Mouse (Mus musculus) heart, embryonic 13.5 days (tissue): ENCODE measurements around the gene Fzr1. TPM values are rescaled to one million over a fixed set of nuclear protein-coding genes. Genes with fewer than 3 reads are reported as not detected.

Experiments used
- ATAC-seq: fragments of 200-750 bp; cut with Nextera tagmentation; 2 replicates; pipeline ENCODE4 v1.8.0; 2017; ENCODE audit warnings: moderate TSS enrichment; ENCODE audit not compliant: insufficient number of reproducible peaks, low FRiP score, low TSS enrichment; ENCODE audit errors: extremely low read depth
- H3K27ac ChIP-seq: fragments of 300-500 bp; sonication (generic); replicated peaks from 2 replicates; pipeline ENCODE4 v1.5.1; 2015; ENCODE audit warnings: moderate library complexity, mild to moderate bottlenecking, inconsistent platforms
- H3K27me3 ChIP-seq: fragments of 300-500 bp; sonication (generic); replicated peaks from 2 replicates; pipeline ENCODE4 v1.6.1; 2015; ENCODE audit warnings: mild to moderate bottlenecking, inconsistent platforms
- H3K36me3 ChIP-seq: fragments of 300-500 bp; sonication (generic); 2 replicates; pipeline ENCODE4 v1.6.1; 2015; ENCODE audit warnings: mild to moderate bottlenecking, inconsistent platforms
- H3K4me1 ChIP-seq: fragments of 300-500 bp; sonication (generic); 2 replicates; pipeline ENCODE4 v1.6.1; 2015; ENCODE audit warnings: inconsistent platforms
- H3K4me2 ChIP-seq: fragments of 300-500 bp; sonication (generic); 2 replicates; pipeline ENCODE4 v1.6.1; 2015; ENCODE audit warnings: inconsistent platforms, mild to moderate bottlenecking, moderate library complexity
- H3K4me3 ChIP-seq: fragments of 300-500 bp; sonication (generic); 2 replicates; pipeline ENCODE4 v1.5.1; 2015; ENCODE audit warnings: moderate library complexity, mild to moderate bottlenecking, inconsistent platforms
- H3K9ac ChIP-seq: fragments of 300-500 bp; sonication (generic); 2 replicates; pipeline ENCODE4 v1.6.1; 2015; ENCODE audit warnings: inconsistent platforms, mild to moderate bottlenecking, moderate library complexity
- H3K9me3 ChIP-seq: fragments of 300-500 bp; sonication (generic); 2 replicates; pipeline ENCODE4 v1.6.1; 2016; ENCODE audit warnings: inconsistent platforms
- WGBS: fragments of 180-500 bp; shearing (Covaris S2); methylation state at CpG from one replicate; pipeline ENCODE4 v1.1.7; 2015; ENCODE audit warnings: mixed read lengths; 5-methylcytosine and 5-hydroxymethylcytosine counted together
- polyA plus RNA-seq: library from polyadenylated mRNA; unstranded; fragments of >200 nt; fragmentation: Nextera tagmentation; extraction: Ambion mirVana; gene quantifications from 2 replicates; pipeline ENCODE4 v1.2.1, GENCODE M21; 2015

Gene Fzr1
- polyA plus RNA-seq, 1 experiment from 2014 or later: 72.2 TPM

DNA sequence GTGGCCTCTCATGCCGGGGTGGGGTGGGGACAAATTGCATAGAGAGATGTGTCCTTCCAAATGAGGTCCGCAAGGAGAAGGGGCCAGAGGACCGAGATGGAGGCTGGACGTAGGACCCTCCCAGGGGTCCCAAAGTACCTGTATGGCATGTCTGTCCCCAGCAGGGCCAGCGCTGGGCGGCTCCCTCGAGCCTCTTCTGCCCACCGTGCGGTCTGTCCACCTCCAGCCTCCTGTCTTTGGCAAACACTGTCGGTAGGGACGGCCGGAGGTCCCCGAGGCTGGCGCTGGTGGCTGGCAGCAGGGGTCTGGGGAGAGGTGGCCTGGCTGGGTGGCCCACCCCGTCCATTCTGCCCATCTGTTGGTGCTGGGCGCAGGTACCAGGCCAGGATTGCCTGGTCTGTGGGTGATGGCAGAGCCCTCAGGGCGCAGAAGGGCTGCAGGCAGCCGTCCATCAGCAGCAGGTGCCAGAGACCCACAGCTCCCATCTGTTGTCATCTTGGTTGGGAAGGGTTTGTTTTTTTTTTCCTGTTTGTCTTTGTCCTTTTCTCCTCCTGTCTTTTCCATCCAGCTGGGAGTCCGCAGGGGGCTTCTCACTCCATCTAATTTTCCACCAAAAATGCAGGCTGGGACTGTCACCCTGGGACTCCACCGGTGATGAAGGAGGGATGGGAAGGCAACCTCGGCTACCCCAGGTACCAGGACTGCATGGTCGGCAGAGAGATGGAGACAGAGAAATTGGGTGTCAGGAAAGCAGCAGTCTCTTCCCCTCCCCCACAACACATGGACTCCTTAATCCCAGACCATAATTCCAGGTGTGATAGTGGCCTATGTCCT is 22.3 kb upstream of the Fzr1 start:
- Histone ChIP-seq H3K4me1 (peaks cover 50% of the 10 kb centered on the region), H3K27ac (peak overlapping the region; percentile 96), H3K9me3 (no peaks in the 10 kb centered on the region), H3K27me3 (peaks cover 8% of the 10 kb centered on the region; the same call in 1 of the 2 replicates), H3K4me2 (peak overlapping the region; percentile 63), H3K9ac (peak overlapping the region; percentile 61), H3K36me3 (peaks cover 73% of the 10 kb centered on the region), H3K4me3 (no peak overlapping the region)
- 63% methylated on average over 22 of the region's 22 CpGs for WGBS
- no peak for ATAC-seq

- no peaks in the 10 kb centered on the region for H3K9me3 ChIP-seq
- no peak overlapping the region for H3K4me3 ChIP-seq
- peaks cover 8% of the 10 kb centered on the region; the same call in 1 of the 2 replicates for H3K27me3 ChIP-seq
- H3K27ac ChIP-seq: no peak overlapping the region
- no peak for ATAC-seq
- peaks cover 46% of the 10 kb centered on the region for H3K4me1 ChIP-seq
- no peak overlapping the region for H3K9ac ChIP-seq
- peaks cover 66% of the 10 kb centered on the region for H3K36me3 ChIP-seq
- 73% methylated on average over 18 of the region's 18 CpGs for WGBS
- no peak overlapping the region for H3K4me2 ChIP-seq
Observed at GRCm38 (mm10) chr10:81399798-81400308, 21.5 kb upstream of the Fzr1 start.

DNA sequence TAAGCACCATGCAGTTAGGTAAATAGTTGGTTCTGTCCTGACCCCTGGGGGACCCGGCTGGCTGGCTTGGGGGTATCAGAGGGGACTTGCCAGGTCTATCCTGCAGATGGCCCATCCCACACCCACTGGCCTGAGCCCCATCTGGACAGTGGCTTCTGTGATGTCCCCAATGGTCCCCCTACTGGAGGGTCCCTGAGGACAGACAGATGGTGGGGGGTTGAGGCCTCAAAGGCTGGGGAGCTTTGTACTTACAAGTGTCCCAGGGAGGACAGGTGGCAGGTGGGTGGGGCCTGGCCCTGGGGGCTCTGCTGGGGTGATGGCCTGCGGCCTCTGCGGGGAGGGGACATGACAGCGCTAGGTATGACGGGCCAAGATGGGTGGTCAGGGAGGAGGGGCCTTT is 21.0 kb upstream of the Fzr1 start:
- no peak for ATAC-seq
- Histone ChIP-seq H3K27ac (no peak overlapping the region), H3K4me2 (no peak overlapping the region), H3K4me1 (peaks cover 42% of the 10 kb centered on the region), H3K9ac (no peak overlapping the region), H3K4me3 (no peak overlapping the region), H3K36me3 (peaks cover 60% of the 10 kb centered on the region), H3K9me3 (no peaks in the 10 kb centered on the region), H3K27me3 (peaks cover 8% of the 10 kb centered on the region; the same call in 1 of the 2 replicates)
- WGBS: 70% methylated on average over 5 of the region's 5 CpGs

- Histone ChIP-seq H3K27ac (no peak overlapping the region), H3K4me3 (no peak overlapping the region), H3K9me3 (no peaks in the 10 kb centered on the region), H3K4me1 (peaks cover 35% of the 10 kb centered on the region), H3K9ac (peak overlapping the region; percentile 50; the same call in 1 of the 2 replicates), H3K27me3 (peaks cover 8% of the 10 kb centered on the region; the same call in 1 of the 2 replicates), H3K36me3 (peaks cover 43% of the 10 kb centered on the region), H3K4me2 (no peak overlapping the region)
- WGBS: 82% methylated on average over 5 of the region's 5 CpGs
- no peak for ATAC-seq
Observed at GRCm38 (mm10) chr10:81396749-81397148, 18.4 kb upstream of the Fzr1 start.

- H3K27me3 ChIP-seq: peaks cover 8% of the 10 kb centered on the region; the same call in 1 of the 2 replicates
- H3K4me1 ChIP-seq: peaks cover 26% of the 10 kb centered on the region
- WGBS: 85% methylated on average over 4 of the region's 4 CpGs
- no peaks in the 10 kb centered on the region for H3K9me3 ChIP-seq
- no peak overlapping the region for H3K4me2 ChIP-seq
- H3K36me3 ChIP-seq: peaks cover 49% of the 10 kb centered on the region
- H3K9ac ChIP-seq: no peak overlapping the region
- no peak overlapping the region for H3K27ac ChIP-seq
- no peak overlapping the region for H3K4me3 ChIP-seq
- ATAC-seq: no peak
Observed at GRCm38 (mm10) chr10:81395865-81396264, 17.5 kb upstream of the Fzr1 start.

GRCm38 (mm10) chr10:81395127-81395526 is 16.8 kb upstream of the Fzr1 start:
- H3K4me3 ChIP-seq: no peak overlapping the region
- no peak overlapping the region for H3K27ac ChIP-seq
- peaks cover 21% of the 10 kb centered on the region for H3K4me1 ChIP-seq
- peaks cover 43% of the 10 kb centered on the region for H3K36me3 ChIP-seq
- no peaks in the 10 kb centered on the region for H3K9me3 ChIP-seq
- no peak overlapping the region for H3K9ac ChIP-seq
- no peak overlapping the region for H3K4me2 ChIP-seq
- H3K27me3 ChIP-seq: peaks cover 4% of the 10 kb centered on the region; the same call in 1 of the 2 replicates
- 13% methylated on average over 5 of the region's 5 CpGs for whole genome bisulfite sequencing
- ATAC-seq: no peak

GRCm38 (mm10) chr10:81393456-81394063 is 15.2 kb upstream of the Fzr1 start:
- Histone ChIP-seq H3K9me3 (no peaks in the 10 kb centered on the region), H3K27ac (peak overlapping the region; percentile 69), H3K36me3 (peaks cover 35% of the 10 kb centered on the region), H3K4me2 (peak overlapping the region; percentile 71), H3K9ac (peak overlapping the region; percentile 81), H3K27me3 (no peaks in the 10 kb centered on the region), H3K4me3 (peak overlapping the region; percentile 45), H3K4me1 (peaks cover 34% of the 10 kb centered on the region)
- 6% methylated on average over 19 of the region's 19 CpGs for WGBS
- ATAC-seq: no peak

DNA sequence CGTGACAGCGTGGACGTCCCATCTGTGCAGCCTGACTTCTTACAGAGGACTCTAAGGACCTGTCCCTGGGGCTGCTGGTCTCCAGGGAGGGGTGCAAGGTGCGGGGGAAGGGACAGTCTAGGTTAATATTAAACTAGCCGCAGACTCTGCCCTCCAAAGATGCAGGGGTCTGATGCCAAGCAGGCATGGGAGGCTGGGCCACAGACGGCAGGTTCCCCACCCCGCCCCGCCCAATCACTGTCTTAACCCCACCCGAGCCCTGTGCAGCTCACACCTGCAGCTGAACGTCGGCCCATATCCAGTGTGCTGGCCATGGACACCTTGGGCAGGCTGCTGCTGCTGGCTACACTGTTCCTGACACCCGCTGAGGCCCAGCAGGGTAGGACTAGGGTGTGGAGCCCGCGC is 14.5 kb upstream of the Fzr1 start, which contains the start of gene Smim24:
Gene Smim24, plus strand, starts transcription at position 271 of the 405 bp plus-strand sequence.
- Histone ChIP-seq H3K9me3 (no peaks in the 10 kb centered on the region), H3K4me1 (peaks cover 34% of the 10 kb centered on the region), H3K4me2 (peak within 1 kb of the TSS; percentile 71), H3K36me3 (peaks cover 37% of the 10 kb centered on the region), H3K27me3 (no peaks in the 10 kb centered on the region), H3K9ac (peak within 1 kb of the TSS; percentile 81), H3K4me3 (peak within 1 kb of the TSS; percentile 45), H3K27ac (peak within 1 kb of the TSS; percentile 69)
- no peak for ATAC-seq
- WGBS: 59% methylated on average over 14 of the region's 14 CpGs

DNA sequence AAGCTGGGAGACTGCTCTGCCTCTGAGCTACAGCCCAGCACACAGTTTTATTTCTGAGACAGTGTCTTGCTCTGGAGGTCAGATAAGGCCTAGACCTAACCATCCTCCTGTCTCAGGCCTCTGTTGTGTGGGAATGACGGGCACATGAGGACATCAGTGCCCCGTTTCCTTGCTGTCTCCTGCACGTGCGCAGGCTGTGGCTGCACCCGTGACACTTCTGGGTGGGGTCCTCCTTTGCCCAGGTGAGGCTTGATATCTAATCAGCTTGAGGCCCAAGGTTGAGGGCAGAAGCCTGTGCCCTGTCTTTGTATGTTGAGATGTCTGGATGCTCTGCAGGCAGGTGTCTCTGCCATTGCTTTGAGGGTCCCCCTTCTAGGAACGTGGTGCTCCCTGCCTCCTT is 14.0 kb upstream of the Fzr1 start:
- Histone ChIP-seq H3K27ac (no peak overlapping the region), H3K9ac (peak overlapping the region; percentile 81; the same call in 1 of the 2 replicates), H3K36me3 (peaks cover 37% of the 10 kb centered on the region), H3K4me2 (no peak overlapping the region), H3K4me1 (peaks cover 34% of the 10 kb centered on the region), H3K4me3 (no peak overlapping the region), H3K27me3 (no peaks in the 10 kb centered on the region), H3K9me3 (no peaks in the 10 kb centered on the region)
- 77% methylated on average over 6 of the region's 6 CpGs for WGBS
- ATAC-seq: no peak

DNA sequence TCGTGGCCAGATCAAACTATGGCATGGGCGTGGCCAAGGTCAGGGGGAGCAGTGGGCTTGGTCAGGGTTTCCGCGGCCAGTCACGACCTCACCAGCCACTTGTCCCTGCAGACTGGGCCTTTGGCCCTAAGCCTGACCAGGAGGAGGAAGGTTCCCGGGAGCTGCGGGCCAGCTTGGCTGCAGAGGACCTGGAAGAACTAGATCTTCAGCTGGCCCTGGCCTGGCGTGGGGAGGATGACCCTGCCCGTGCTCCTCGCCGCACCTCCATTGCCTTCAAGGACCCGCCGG is 12.3 kb upstream of the Fzr1 start:
- H3K9me3 ChIP-seq: no peaks in the 10 kb centered on the region
- H3K4me2 ChIP-seq: no peak overlapping the region
- WGBS: 84% methylated on average over 13 of the region's 13 CpGs
- H3K4me3 ChIP-seq: no peak overlapping the region
- no peak overlapping the region for H3K27ac ChIP-seq
- H3K4me1 ChIP-seq: peaks cover 39% of the 10 kb centered on the region
- peak overlapping the region; percentile 69; the same call in 1 of the 2 replicates for H3K9ac ChIP-seq
- no peak for ATAC-seq
- no peaks in the 10 kb centered on the region for H3K27me3 ChIP-seq
- H3K36me3 ChIP-seq: peaks cover 45% of the 10 kb centered on the region

- H3K27ac ChIP-seq: peak overlapping the region; percentile 68
Observed at GRCm38 (mm10) chr10:81389801-81390677, 11.7 kb upstream of the Fzr1 start.

More at GRCm38 (mm10) chr10:81389801-81390677, 11.7 kb upstream of the Fzr1 start:
- no peaks in the 10 kb centered on the region for H3K9me3 ChIP-seq
- H3K4me3 ChIP-seq: no peak overlapping the region
- WGBS: 58% methylated on average over 23 of the region's 23 CpGs
- peaks cover 45% of the 10 kb centered on the region for H3K4me1 ChIP-seq
- no peak overlapping the region for H3K4me2 ChIP-seq
- H3K9ac ChIP-seq: peak overlapping the region; percentile 69
- H3K27me3 ChIP-seq: no peaks in the 10 kb centered on the region
- ATAC-seq: 0 out of 2 replicates have a peak, but pooled peaks have one; percentile 39
- peaks cover 46% of the 10 kb centered on the region for H3K36me3 ChIP-seq
